Mouse (Mus musculus): ENCODE data around the gene Pitpnm2.

DNA sequence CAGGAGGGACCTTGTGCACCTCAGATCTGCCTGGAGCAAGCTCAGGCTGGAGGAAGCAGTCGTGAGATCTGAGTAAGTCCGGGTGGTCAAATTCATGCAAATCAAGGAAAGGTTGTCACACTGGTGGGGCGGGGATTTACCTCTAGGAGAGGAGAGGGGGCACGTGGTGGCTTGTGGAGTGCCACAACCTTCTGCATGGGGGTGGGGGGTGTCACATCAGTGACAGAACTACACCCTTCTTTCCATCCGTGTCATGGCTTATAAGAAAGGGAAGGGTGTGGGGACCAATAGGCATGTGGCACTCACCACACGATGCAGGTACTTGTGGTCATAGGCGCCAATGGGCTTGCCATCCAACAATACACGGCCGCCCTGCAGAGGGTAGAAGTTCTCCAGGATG is 173.8 kb downstream of the Pitpnm2 start:
- TF ChIP-seq CTCF (conservative IDR thresholded peaks at IDR 0.05; ENCODE audit: low read length) = no peak
- no peak for TF ChIP-seq POU5F1 (IDR thresholded peaks at IDR 0.05; ENCODE audit: borderline replicate concordance, low read length)
